Mouse (Mus musculus): ENCODE results near the gene Apln.

Apln gene

DNA sequence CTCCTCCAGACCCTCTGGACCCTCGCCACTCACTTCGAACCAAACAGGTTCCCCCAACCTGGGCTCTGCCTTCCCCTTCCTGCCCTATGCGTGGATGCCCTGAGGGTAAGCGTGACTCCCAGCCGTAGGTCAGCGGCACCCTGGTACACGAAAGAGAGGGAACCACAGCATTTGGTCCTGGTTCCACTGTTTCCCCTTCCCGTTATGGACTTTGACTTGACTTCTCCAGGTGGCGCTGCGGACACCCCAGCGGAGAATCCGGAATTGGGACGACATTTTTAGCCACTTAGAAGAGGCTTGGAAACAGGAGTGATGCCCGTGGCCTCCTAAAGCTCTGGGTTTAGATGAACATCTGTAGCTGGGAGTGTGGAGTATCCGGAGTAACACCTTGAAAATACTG lies 15.3 kb downstream of the Apln start:
- DNase-seq (ENCODE audit: low read depth in 2 of 2, low spot score in 2 of 2): no peak

GRCm38 (mm10) chrX:48016906-48017601 lies 17.6 kb downstream of the Apln start:
- DNase-seq (ENCODE audit: low read depth in 2 of 2, low spot score in 2 of 2): no peak

GRCm38 (mm10) chrX:48011656-48012055 lies 23.0 kb downstream of the Apln start:
- no peak for DNase-seq (ENCODE audit: low read depth in 2 of 2, low spot score in 2 of 2)

DNA sequence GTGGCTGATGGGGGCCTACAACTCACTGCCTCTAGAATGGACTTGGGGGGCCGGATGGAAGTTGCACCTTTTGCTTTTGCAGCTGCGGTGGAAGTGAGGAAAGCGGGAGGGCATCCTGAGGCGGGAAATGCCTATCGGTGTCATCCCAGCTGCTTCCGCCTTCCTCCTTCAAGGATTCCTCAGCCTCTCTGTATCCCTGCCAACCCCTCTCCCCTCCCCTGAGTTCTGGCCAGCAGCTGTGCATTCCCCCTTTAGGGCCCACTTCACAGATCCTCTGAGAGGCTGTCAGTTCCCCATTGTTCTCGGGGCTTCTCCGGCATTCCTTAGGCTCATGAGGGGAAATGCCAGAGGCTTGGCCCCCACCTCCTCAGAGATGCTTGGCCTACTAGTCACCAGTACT lies 28.6 kb downstream of the Apln start:
- DNase-seq (ENCODE audit: low read depth in 2 of 2, low spot score in 2 of 2): no peak

DNA sequence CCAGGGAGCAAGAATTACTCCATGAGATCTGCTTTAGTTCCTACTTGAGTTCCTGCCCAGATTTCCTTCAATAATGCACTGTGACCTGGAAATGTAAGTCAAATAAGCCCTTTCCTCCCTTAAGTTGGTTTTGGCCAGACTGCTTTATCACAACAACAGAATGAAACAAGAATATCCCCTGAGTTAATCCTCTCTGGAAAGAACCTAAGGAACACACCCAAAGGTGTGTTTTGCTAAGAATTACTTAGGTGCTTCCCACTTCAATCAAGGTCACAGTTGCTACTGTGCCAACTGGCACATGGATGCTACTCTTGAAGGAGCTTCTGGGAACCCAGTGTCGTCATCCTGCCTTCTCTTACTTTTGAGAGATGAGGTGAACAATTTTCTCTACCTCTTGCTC lies 29.9 kb downstream of the Apln start:
- no peak for DNase-seq (ENCODE audit: low read depth in 2 of 2, low spot score in 2 of 2)

- DNase-seq (ENCODE audit: low read depth in 2 of 2, low spot score in 2 of 2): no peak
Observed at GRCm38 (mm10) chrX:48001151-48001550, 33.5 kb downstream of the Apln start.

DNA sequence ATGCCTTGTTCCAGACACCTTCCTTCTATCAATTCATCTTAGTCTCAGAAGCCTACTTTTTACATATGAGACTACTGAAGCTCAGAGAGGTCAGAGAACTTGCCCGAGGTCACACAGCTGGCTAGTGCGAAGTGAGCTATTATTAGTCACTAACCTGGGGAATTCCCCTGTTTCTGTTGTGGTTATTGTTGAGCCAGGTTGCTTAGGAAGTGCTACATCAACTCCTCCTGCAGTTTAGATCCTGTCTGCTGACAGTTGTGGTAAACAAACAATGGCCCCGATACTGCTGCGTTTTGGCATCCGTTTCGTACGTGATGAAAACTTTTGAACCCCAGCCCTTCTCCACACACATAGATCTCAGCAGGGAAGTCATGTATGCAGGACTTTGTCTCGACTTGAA lies 36.2 kb downstream of the Apln start:
- no peak for DNase-seq (ENCODE audit: low read depth in 2 of 2, low spot score in 2 of 2)

GRCm38 (mm10) chrX:47992606-47993005 lies 42.0 kb downstream of the Apln start:
- peak; percentile 72 to 87 for DNase-seq (ENCODE audit: low read depth in 2 of 2, low spot score in 2 of 2)

DNA sequence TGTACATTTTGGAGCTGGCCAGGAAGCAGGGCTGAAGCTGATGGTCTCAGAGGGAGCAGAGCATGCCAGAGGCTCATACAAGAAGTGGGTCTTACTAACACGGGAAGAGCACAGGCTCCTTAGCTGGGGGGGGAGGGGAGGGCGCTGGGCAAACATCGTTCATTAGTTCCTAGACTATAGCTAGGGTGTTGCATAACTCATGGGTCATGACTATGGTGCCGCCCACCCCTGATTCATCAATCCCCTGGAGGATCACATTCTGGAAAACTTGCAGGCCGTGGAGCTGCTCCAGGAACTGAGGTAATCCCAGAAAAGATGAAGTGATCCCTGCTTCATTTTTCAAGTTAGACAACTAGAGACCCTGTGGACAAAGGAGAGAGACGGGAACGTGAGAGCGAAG lies 46.6 kb downstream of the Apln start:
- no peak for DNase-seq (ENCODE audit: low read depth in 2 of 2, low spot score in 2 of 2)

DNA sequence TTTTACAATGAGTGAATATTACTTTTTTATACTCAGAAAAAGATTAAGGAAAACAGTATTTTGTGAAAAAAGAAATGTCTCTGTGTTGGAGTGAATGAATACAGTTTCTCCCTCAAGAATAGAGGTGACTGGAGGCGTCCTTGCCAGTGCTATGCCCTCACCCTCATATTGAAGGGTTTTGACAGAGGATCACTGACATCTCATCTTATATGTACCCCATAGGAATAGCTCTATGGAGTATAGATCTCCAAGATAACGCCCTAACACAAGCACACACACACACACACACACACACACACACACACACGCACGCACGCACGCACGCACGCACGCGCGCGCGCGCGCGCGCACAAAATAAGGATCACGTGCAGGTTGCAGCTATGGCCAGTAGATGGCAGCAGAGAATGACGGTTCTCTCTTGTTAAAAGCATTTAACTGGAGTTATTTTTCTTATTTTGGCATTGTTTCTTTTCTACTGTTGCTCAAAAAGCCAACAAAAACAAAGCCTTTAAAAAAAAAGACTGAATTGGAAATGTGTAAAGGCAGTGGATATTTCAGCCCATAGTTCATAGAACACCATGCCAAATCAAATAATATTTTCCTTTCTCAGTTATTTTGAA lies 49.5 kb downstream of the Apln start:
- DNase-seq (ENCODE audit: low read depth in 2 of 2, low spot score in 2 of 2): peak; percentile 41 to 43

GRCm38 (mm10) chrX:47977078-47977477 lies 57.6 kb downstream of the Apln start:
- no peak for DNase-seq (ENCODE audit: low read depth in 2 of 2, low spot score in 2 of 2)

DNA sequence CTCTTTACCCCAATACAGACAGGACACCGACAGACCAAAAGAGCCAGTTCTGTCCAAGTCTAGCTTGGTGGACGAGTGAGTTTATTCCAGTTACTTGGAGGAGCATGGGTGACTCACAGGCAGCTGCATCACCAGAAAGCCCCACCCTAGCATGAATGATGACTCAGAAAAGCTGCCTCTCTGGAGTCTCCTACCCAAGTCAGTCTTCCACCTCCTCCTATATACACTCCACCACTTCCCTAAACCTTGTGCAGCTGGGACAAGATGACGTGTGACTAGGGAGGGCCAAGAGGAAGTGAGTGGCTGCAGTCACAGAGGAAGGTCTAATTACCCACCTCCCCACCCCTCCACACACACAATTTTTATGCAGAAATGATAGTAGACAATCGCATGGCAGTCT lies 58.1 kb downstream of the Apln start:
- DNase-seq (ENCODE audit: low read depth in 2 of 2, low spot score in 2 of 2): no peak
